Mouse (Mus musculus) bone marrow, adult 2 months (tissue): Measurements from ENCODE around the gene Ceacam18.

ENCODE experiments used
- CTCF ChIP-seq: fragments of 200-500 bp; IDR thresholded peaks from 2 replicates; pipeline ENCODE4 v1.5.1; 2011; ENCODE audit warnings: low read length, control low read depth; ENCODE audit not compliant: control insufficient read depth, insufficient read depth
- POLR2A ChIP-seq: fragments of 200-500 bp; IDR thresholded peaks from 2 replicates; pipeline ENCODE4 v1.6.1; 2011; ENCODE audit warnings: low read depth, mild to moderate bottlenecking, control low read depth, low read length, borderline replicate concordance; ENCODE audit not compliant: control insufficient read depth

DNA sequence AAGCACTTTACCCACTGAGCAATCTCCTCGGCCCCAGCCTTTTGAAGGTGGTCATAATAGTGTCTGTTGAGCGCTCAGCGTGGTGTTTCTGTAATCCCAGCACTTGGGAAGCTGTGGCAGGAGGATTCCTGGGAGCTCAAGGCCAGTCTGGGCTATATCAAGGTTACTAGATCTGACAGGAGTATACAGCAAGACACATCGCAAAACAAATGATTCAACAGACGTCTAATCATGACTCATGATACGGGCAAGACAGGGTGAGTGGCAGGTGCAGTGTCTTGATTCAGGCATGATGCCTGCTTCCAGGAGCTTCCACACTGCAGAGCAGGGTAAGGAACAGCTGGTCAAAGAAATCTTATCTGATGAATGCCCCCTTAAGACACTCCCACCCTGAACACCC lies 18.2 kb downstream of the Ceacam18 start:
- TF ChIP-seq CTCF = no peak
- TF ChIP-seq POLR2A = no peak
